Mouse (Mus musculus) ES-Bruce4 (cell line): ENCODE results near the gene Fam118b.

ENCODE experiments used
- CTCF ChIP-seq: IDR thresholded peaks from one replicate; pipeline ENCODE4 v1.8.1; 2011; ENCODE audit warnings: low read depth, low read length
- EP300 ChIP-seq: IDR thresholded peaks from 2 replicates; pipeline ENCODE4 v1.6.1; 2011; ENCODE audit warnings: low read depth, low read length; ENCODE audit not compliant: insufficient read depth

DNA sequence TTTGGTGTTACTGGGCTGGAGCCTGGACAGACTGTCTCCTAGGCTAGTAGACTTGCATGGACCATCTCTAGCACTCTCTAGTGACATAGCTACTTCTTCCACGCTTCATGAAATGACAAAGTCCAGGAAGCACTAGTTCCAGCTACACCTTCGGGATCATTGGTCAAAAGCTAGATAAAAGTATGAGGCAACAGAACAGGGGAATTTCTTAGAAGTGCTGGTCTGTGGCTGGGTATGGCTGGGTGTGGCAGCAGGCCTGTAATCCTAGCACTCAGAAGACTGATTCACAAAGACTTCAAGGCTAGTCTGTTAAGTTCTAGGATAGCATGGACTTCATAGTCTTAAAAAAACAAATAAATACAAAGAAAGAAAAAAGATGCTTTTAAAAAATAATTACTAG, 4.2 kb downstream of the Fam118b start:
- TF ChIP-seq EP300 (no peak), CTCF (no peak)
